Mouse (Mus musculus) liver, postnatal 0 days (tissue): Measurements from ENCODE around the gene Raver1.

Experiments used
- CTCF ChIP-seq: sonication (generic); IDR thresholded peaks from 2 replicates; pipeline ENCODE4 v1.5.1; 2016; ENCODE audit warnings: antibody characterized with exemption, low read depth
- EP300 ChIP-seq: IDR thresholded peaks from 2 replicates; pipeline ENCODE4 v1.6.1; 2016; ENCODE audit warnings: antibody characterized with exemption, low read depth, mild to moderate bottlenecking

DNA sequence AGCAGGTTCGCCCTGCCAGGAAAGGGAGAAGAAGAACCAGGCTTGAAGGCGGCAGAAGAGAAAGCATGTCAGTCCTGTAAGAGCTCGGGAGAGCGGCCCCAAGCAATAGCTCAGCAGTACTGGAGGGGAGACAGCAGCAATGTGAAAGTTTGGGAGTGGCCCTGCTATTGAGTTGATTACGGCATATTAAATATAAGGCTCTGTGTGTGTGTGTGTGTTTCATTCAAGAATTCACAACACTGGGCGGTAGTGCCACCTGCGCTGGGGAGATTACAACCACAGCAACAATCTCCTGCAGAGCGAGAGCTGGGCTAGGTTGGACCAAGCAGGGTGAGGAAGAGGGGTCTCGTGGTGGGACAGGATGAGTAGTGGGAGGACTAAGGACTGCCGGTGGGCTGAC, 40.2 kb downstream of the Raver1 start:
- no peak for TF ChIP-seq CTCF
- TF ChIP-seq EP300, result no peak
